Mouse (Mus musculus) naive thymus-derived CD4-positive, alpha-beta T cell, adult 2 months (primary cell): Measurements from ENCODE around the gene Arap2.

Experiments used
- DNase-seq: peaks from one replicate; pipeline ENCODE4 v3.0.0-alpha.2; 2011; ENCODE audit warnings: low read depth

Arap2 gene

GRCm38 (mm10) chr5:62622848-62623479 lies 143.0 kb downstream of the Arap2 start:
- no peak for DNase-seq

DNA sequence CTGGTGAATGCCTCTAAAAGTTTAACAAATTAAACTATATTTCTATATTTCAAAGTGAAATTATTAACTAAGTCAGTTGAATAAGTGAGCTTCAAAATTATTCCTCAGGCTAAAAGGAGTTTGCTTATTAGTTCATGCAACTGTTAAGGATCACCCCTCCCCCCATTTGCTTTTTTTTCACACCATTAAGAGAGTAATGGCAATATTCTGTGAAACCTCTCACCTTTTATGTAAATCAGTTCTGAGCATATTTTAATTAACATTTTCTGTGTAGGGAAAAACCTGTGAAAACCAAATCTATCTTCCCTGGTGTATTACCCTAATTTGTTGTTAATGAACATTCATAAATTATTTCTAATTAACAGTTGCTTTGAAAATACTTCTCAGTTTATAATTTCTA lies 147.7 kb downstream of the Arap2 start:
- DNase-seq, result no peak

DNA sequence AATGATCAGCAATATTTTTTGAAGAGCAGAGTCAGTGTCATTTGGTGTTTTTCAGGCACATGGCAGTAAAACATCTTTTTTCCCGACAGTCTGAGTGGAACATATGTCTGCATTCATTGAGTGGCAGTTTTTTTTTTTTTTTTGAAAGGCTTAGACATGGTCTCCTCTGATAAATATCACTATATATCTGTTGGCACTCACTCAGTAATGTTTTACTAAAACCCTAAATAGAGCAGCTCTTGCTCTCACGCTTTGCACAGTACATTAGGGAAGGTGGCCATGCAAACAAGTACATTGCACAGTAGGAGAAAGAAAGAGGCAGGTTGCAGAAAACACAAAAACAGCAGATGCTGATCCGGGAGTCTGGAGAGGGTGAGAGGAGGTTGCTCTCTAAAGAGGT lies 154.0 kb downstream of the Arap2 start:
- no peak for DNase-seq

- DNase-seq, result no peak
Observed at GRCm38 (mm10) chr5:62587348-62587747, 178.6 kb downstream of the Arap2 start.

DNA sequence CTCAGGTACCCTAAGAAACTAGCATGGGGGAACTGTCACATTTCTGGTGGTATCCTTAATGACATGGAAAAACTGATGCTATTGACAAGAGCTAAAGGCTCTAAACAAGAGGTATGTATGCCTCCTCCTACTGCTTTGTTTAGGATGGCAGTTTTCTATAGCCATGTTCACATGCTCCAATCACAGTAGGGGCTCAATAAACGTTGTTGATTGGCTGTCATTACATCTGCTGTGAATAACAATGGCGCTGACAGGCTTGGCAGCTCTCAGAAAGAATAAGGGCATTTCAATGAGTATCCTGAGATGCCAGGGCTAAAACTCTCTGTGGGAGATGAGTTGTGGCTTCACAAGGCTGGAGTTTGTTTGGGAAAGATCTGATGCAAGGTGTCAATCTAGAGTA lies 183.3 kb downstream of the Arap2 start:
- DNase-seq, result no peak

- DNase-seq, result no peak
Observed at GRCm38 (mm10) chr5:62581699-62582098, 184.3 kb downstream of the Arap2 start.

GRCm38 (mm10) chr5:62574336-62574844 lies 191.6 kb downstream of the Arap2 start:
- peak; percentile 32 for DNase-seq
